8 mouse cellular contexts compared by ENCODE assay signal in the genomic region with DNA sequence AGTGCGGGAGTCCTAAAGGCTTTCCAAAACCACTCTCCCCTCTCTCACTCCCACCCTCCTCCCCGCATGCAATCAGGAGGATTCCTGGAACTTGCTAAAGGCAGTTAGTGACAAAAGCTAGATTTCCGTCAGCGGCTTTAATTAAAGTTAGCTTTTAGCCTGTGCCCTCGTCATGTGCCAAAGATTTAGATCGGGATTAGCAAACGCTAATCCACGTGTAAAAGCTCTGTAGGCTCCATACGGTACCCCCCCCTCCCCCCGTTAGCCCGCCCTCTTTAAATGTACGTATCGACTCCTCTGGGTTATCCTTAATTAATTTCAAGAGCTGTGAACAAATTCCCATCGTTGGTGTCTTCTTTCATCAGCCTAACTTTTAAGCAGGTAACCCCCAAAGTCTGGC. TPM values are rescaled to one million over a fixed set of nuclear protein-coding genes. Genes with fewer than 3 reads are reported as not detected.
DNase-seq lines count a peak whose midpoint lies in the region; ATAC-seq and TF ChIP-seq lines count a peak whose summit lies in the region.

No protein-coding gene starts in this region.

- no peak for TF ChIP-seq POLR2A in ES-Bruce4 (IDR thresholded peaks at IDR 0.05; ENCODE audit: insufficient read depth, low read length)

- ATAC-seq in heart, embryonic 11.5 days (replicated peaks; ENCODE audit: insufficient number of reproducible peaks, low FRiP score, low TSS enrichment), result no peak
- peak; percentile 26; the same call in 1 of the 2 replicates for ATAC-seq in midbrain, embryonic 11.5 days (ENCODE audit: low FRiP score)
- ATAC-seq in erythroid progenitor cell, adult 5-6 weeks (replicated peaks; ENCODE audit: low FRiP score, poor library complexity, severe bottlenecking), result no peak

- H3K4me3 ChIP-seq in heart, embryonic 11.5 days (ENCODE audit: low read depth, low read length), result peak overlapping the region; percentile 93
- H3K4me3 ChIP-seq in ES-Bruce4 (ENCODE audit: low read depth, low read length), result no peak overlapping the region; the same call in 1 of the 2 replicates
- H3K4me3 ChIP-seq in hindbrain, embryonic 10.5 days, result peak overlapping the region; percentile 97
- peak overlapping the region; percentile 88 for H3K4me3 ChIP-seq in midbrain, embryonic 11.5 days (ENCODE audit: low read depth, low read length)
- H3K4me3 ChIP-seq in left cerebral cortex, adult 2 months, result no peak overlapping the region; the same call in 1 of the 2 replicates

- no peak for DNase-seq in heart, postnatal 25 days (ENCODE audit: low spot score)
- DNase-seq in hindbrain, embryonic 10.5 days (ENCODE audit: low spot score), result peak; percentile 48
- DNase-seq in midbrain, embryonic 11.5 days (ENCODE audit: low spot score, missing footprints), result peak; percentile 92
- DNase-seq in left cerebral cortex, adult 2 months (ENCODE audit: extremely low spot score in 1 of 2, low spot score in 2 of 2), result no peak
- no peak for DNase-seq in gastrocnemius, postnatal 14 days

- H3K9ac ChIP-seq in heart, embryonic 11.5 days (ENCODE audit: low read depth, low read length), result peak overlapping the region; percentile 94; the same call in 1 of the 2 replicates
- peak overlapping the region; percentile 83; the same call in 1 of the 2 replicates for H3K9ac ChIP-seq in ES-Bruce4 (ENCODE audit: low read depth, poor library complexity, severe bottlenecking)
- H3K9ac ChIP-seq in midbrain, embryonic 11.5 days (ENCODE audit: low read length), result peak overlapping the region; percentile 94

- no peaks in the 10 kb centered on the region for H3K27me3 ChIP-seq in heart, embryonic 11.5 days (ENCODE audit: control insufficient read depth, insufficient read depth, low read length)
- peaks cover 9% of the 10 kb centered on the region for H3K27me3 ChIP-seq in ES-Bruce4 (ENCODE audit: control insufficient read depth, insufficient read depth, low read length, poor library complexity, severe bottlenecking)
- H3K27me3 ChIP-seq in hindbrain, embryonic 10.5 days (ENCODE audit: insufficient read depth, poor library complexity, severe bottlenecking), result no peaks in the 10 kb centered on the region
- no peaks in the 10 kb centered on the region for H3K27me3 ChIP-seq in midbrain, embryonic 11.5 days (ENCODE audit: control insufficient read depth, insufficient read depth, low read length)

- H3K27ac ChIP-seq in heart, embryonic 11.5 days (ENCODE audit: low read depth, low read length), result peak overlapping the region; percentile 96
- no peak overlapping the region for H3K27ac ChIP-seq in ES-Bruce4 (ENCODE audit: insufficient read depth, low read length)
- H3K27ac ChIP-seq in hindbrain, embryonic 10.5 days, result peak overlapping the region; percentile 100
- H3K27ac ChIP-seq in midbrain, embryonic 11.5 days (ENCODE audit: low read depth, low read length), result peak overlapping the region; percentile 94
- H3K27ac ChIP-seq in left cerebral cortex, adult 2 months, result no peak overlapping the region

- no peak for TF ChIP-seq CTCF in ES-Bruce4 (IDR thresholded peaks at IDR 0.05; ENCODE audit: low read depth, low read length)
- TF ChIP-seq CTCF in left cerebral cortex, adult 2 months (IDR thresholded peaks at IDR 0.05), result no peak

- H3K4me1 ChIP-seq in heart, embryonic 11.5 days (ENCODE audit: control insufficient read depth, insufficient read depth, low read length), result peaks cover 8% of the 10 kb centered on the region
- H3K4me1 ChIP-seq in ES-Bruce4 (ENCODE audit: control insufficient read depth, insufficient read depth, low read length), result peaks cover 5% of the 10 kb centered on the region
- peaks cover 67% of the 10 kb centered on the region for H3K4me1 ChIP-seq in hindbrain, embryonic 10.5 days (replicated peaks)
- H3K4me1 ChIP-seq in midbrain, embryonic 11.5 days (ENCODE audit: control insufficient read depth, insufficient read depth, low read length), result peaks cover 20% of the 10 kb centered on the region

- no peaks in the 10 kb centered on the region for H3K9me3 ChIP-seq in heart, embryonic 11.5 days (replicated peaks; ENCODE audit: control insufficient read depth, low read length)
- H3K9me3 ChIP-seq in ES-Bruce4 (replicated peaks; ENCODE audit: control insufficient read depth, insufficient read depth, low read length, poor library complexity, severe bottlenecking), result no peaks in the 10 kb centered on the region
- no peaks in the 10 kb centered on the region for H3K9me3 ChIP-seq in hindbrain, embryonic 10.5 days
- no peaks in the 10 kb centered on the region for H3K9me3 ChIP-seq in midbrain, embryonic 11.5 days (ENCODE audit: control insufficient read depth, low read length)

- no peak for TF ChIP-seq EP300 in ES-Bruce4 (IDR thresholded peaks at IDR 0.05; ENCODE audit: insufficient read depth, low read depth, low read length)

- intact Hi-C loops in heart, postnatal 25 days (cut with DNase I), result loop anchor here (5.0 kb wide), 1 partner anchor 39 kb away; no protein-coding TSS in a partner anchor
- intact Hi-C loops in left cerebral cortex, adult 2 months (cut with DNase I), result loop anchor here (5.0 kb wide), 1 partner anchor 76 kb away; no protein-coding TSS in a partner anchor
- intact Hi-C loops in gastrocnemius, postnatal 14 days (cut with DNase I; ENCODE audit: low total_unique reads), result no loop called here

- H3K36me3 ChIP-seq in heart, embryonic 11.5 days (ENCODE audit: control insufficient read depth, insufficient read depth, low read length), result no peaks in the 10 kb centered on the region
- no peaks in the 10 kb centered on the region for H3K36me3 ChIP-seq in ES-Bruce4 (ENCODE audit: control insufficient read depth, insufficient read depth, low read length, poor library complexity, severe bottlenecking)
- peaks cover 19% of the 10 kb centered on the region for H3K36me3 ChIP-seq in hindbrain, embryonic 10.5 days
- no peaks in the 10 kb centered on the region for H3K36me3 ChIP-seq in midbrain, embryonic 11.5 days (ENCODE audit: control insufficient read depth, insufficient read depth, low read length)

- peak overlapping the region; percentile 83 for H3K4me2 ChIP-seq in heart, embryonic 11.5 days
- H3K4me2 ChIP-seq in midbrain, embryonic 11.5 days, result peak overlapping the region; percentile 85

- WGBS in heart, embryonic 11.5 days (ENCODE audit: insufficient replicate concordance), result 5% methylated on average over 14 of the region's 14 CpGs
- 2% methylated on average over 14 of the region's 14 CpGs for WGBS in hindbrain, embryonic 10.5 days
- 4% methylated on average over 14 of the region's 14 CpGs for WGBS in midbrain, embryonic 11.5 days

RNA-seq across cellular contexts. Expression of a gene that starts 0.5 kb away (rescaled TPM):
- 3.2 and 4.3 TPM in 2 replicates for polyA plus RNA-seq in heart, embryonic 11.5 days (2014; fragmentation: Nextera tagmentation; extraction: Ambion mirVana)
- under 1 TPM; 0.08 to 0.45 TPM for total RNA-seq in heart, postnatal 25 days (2021)
- 72.4 and 78.5 TPM in 2 replicates for polyA plus RNA-seq in ES-Bruce4 (2011; ENCODE audit: insufficient read depth, insufficient read length, low read depth, missing spikeins)
- polyA plus RNA-seq in hindbrain, embryonic 10.5 days (2016; fragmentation: Nextera tagmentation; extraction: Ambion mirVana), result 7.6 and 19.9 TPM in 2 replicates
- 5.1 and 6.2 TPM in 2 replicates for polyA plus RNA-seq in midbrain, embryonic 11.5 days (2014; fragmentation: Nextera tagmentation; extraction: Ambion mirVana)
- 1 to 10 TPM; 1.5 to 1.8 TPM for total RNA-seq in left cerebral cortex, adult 2 months (2021)
- not detected in 2 replicates for total RNA-seq in erythroid progenitor cell, adult 5-6 weeks (2015; ENCODE audit: low replicate concordance)
- total RNA-seq in erythroid progenitor cell, adult 5-6 weeks (2017; ENCODE audit: low replicate concordance), result not detected in 2 replicates
- under 1 TPM; 0.45 to 0.80 TPM for total RNA-seq in gastrocnemius, postnatal 14 days (2021)

Comparison
In these comparisons a context has a peak if more than half of its experiments do, and no peak if none do; other contexts are left out.
1. H3K27ac ChIP-seq: peak in heart, embryonic 11.5 days (single experiment), hindbrain, embryonic 10.5 days (single experiment) and midbrain, embryonic 11.5 days (single experiment); none in ES-Bruce4 (single experiment) and left cerebral cortex, adult 2 months (single experiment).
2. H3K4me3 ChIP-seq: peak in heart, embryonic 11.5 days (single experiment), hindbrain, embryonic 10.5 days (single experiment) and midbrain, embryonic 11.5 days (single experiment); none in ES-Bruce4 (single experiment) and left cerebral cortex, adult 2 months (single experiment).
3. DNase-seq: peak in hindbrain, embryonic 10.5 days (single experiment) and midbrain, embryonic 11.5 days (single experiment); none in heart, postnatal 25 days (single experiment), left cerebral cortex, adult 2 months (0 of 2) and gastrocnemius, postnatal 14 days (single experiment).
4. Peak in every context shown above with its lines, with median percentiles within 50 percentile points of each other: H3K9ac ChIP-seq.